Mouse (Mus musculus): ENCODE measurements around the gene Ikzf3.

GRCm38 (mm10) chr11:98586892-98587563, 41.2 kb upstream of the Ikzf3 start, which contains the start of gene Ormdl3:
- TF ChIP-seq CTCF (IDR thresholded peaks at IDR 0.05; ENCODE audit: control insufficient read depth, insufficient read depth, low read length) = no peak
- peak; percentile 83; the same call in 1 of the 2 replicates for TF ChIP-seq POLR2A (IDR thresholded peaks at IDR 0.05; ENCODE audit: borderline replicate concordance, control insufficient read depth, low read depth, low read length)

Measured in bone marrow, adult 2 months (tissue).